Mouse (Mus musculus) embryonic facial prominence, embryonic 10.5 days (tissue): ENCODE data around the gene Car5b. TPM values are rescaled to one million over a fixed set of nuclear protein-coding genes. Genes with fewer than 3 reads are reported as not detected.

Experiments
- DNase-seq: peaks from one replicate; pipeline ENCODE4 v3.0.0-alpha.2; 2017; ENCODE audit warnings: low spot score
- H3K27ac ChIP-seq: fragments of 300-500 bp; sonication (generic); replicated peaks from 2 replicates; pipeline ENCODE4 v1.5.1; 2016; ENCODE audit warnings: mild to moderate bottlenecking
- H3K27me3 ChIP-seq: fragments of 300-500 bp; sonication (generic); replicated peaks from 2 replicates; pipeline ENCODE4 v1.6.1; 2016; ENCODE audit warnings: low read depth, mild to moderate bottlenecking; ENCODE audit not compliant: poor library complexity, severe bottlenecking
- H3K36me3 ChIP-seq: fragments of 300-500 bp; sonication (generic); replicated peaks from 2 replicates; pipeline ENCODE4 v1.6.1; 2016; ENCODE audit warnings: mild to moderate bottlenecking, moderate library complexity
- H3K4me1 ChIP-seq: fragments of 300-500 bp; sonication (generic); 2 replicates; pipeline ENCODE4 v1.6.1; 2016
- H3K4me3 ChIP-seq: fragments of 300-500 bp; sonication (generic); 2 replicates; pipeline ENCODE4 v1.5.1; 2016; ENCODE audit warnings: mild to moderate bottlenecking, moderate library complexity
- H3K9me3 ChIP-seq: fragments of 300-500 bp; sonication (generic); 2 replicates; pipeline ENCODE4 v1.6.1; 2016; ENCODE audit warnings: mild to moderate bottlenecking
- WGBS: fragments of 180-500 bp; shearing (Covaris S2); methylation state at CpG from one replicate; pipeline ENCODE4 v1.1.7; 2016; 5-methylcytosine and 5-hydroxymethylcytosine counted together
- polyA plus RNA-seq: library from polyadenylated mRNA; unstranded; fragments of >200 nt; fragmentation: Nextera tagmentation; extraction: Ambion mirVana; gene quantifications from 2 replicates; pipeline ENCODE4 v1.2.1, GENCODE M21; 2016

Gene Car5b
- 0.34 TPM in 2 replicates for polyA plus RNA-seq

GRCm38 (mm10) chrX:164027607-164028289, at the start of gene Car5b:
TSS of gene Car5b (minus strand) at chrX:164027997.
- H3K36me3 ChIP-seq = no peaks in the 10 kb centered on the region
- no peak within 1 kb of the TSS for H3K27ac ChIP-seq
- no peaks in the 10 kb centered on the region for H3K9me3 ChIP-seq
- DNase-seq = peak; percentile 90
- peaks cover 66% of the 10 kb centered on the region for H3K27me3 ChIP-seq
- H3K4me1 ChIP-seq = no peaks in the 10 kb centered on the region
- peak within 1 kb of the TSS; percentile 51 for H3K4me3 ChIP-seq
- WGBS = 16% methylated on average over 22 of the region's 22 CpGs

DNA sequence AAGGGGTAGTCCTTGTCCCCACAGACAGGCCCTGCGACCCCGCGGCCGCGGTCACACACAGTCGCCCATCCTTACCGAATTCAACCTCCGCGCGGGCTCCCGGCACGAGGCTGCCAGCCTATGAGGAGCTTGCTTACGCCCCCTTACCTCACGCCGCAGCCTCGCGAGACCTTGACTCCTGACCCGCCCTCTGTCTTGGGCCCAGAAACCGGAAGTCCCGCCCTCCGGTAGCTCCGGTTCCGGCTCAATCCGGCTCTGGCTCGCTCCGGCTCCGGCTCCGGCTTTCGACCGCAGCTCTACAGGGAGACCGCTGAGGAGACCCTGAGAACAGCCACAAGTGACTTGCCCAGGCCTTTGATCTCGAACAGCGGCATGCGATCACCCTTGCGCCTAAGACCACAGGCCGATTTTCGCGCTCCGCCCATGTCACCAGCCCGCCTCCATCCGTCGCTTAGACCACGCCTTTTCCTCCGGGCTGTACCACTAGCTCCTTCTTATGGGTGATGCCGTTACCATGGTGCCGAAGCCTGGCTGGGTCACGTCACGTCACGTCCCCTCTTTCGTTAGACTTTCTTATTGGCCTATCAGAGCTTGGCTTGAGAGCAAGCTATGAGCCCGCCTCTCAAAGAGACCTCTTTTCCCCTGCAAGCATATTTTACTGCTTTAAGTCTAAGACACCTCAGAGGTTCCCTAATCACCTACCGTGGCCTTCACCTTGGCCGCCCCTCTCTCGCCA, 48.4 kb upstream of the Car5b start, which contains the start of gene Siah1b:
TSS of gene Siah1b (minus strand) at position 454 of the 736 bp plus-strand sequence.
- Histone ChIP-seq H3K4me1 (peaks cover 5% of the 10 kb centered on the region; the same call in 1 of the 2 replicates), H3K27ac (peak within 1 kb of the TSS; percentile 94)

GRCm38 (mm10) chrX:164068968-164069367, 41.2 kb upstream of the Car5b start:
- 85% methylated on average over 4 of the region's 4 CpGs for WGBS
- Histone ChIP-seq H3K27me3 (peaks cover 38% of the 10 kb centered on the region), H3K9me3 (no peaks in the 10 kb centered on the region)

More for the DNA sequence above, 48.4 kb upstream of the Car5b start, which contains the start of gene Siah1b:
- peak; percentile 91 for DNase-seq
- 0 out of 2 replicates have a peak, but pooled peaks cover 2% of the 10 kb centered on the region for H3K9me3 ChIP-seq
- H3K36me3 ChIP-seq = peaks cover 28% of the 10 kb centered on the region
- H3K4me3 ChIP-seq = peak within 1 kb of the TSS; percentile 68
- peaks cover 59% of the 10 kb centered on the region for H3K27me3 ChIP-seq
- WGBS = 25% methylated on average over 54 of the region's 54 CpGs

GRCm38 (mm10) chrX:164066185-164066584, 38.4 kb upstream of the Car5b start:
- H3K4me1 ChIP-seq = no peaks in the 10 kb centered on the region
- peaks cover 3% of the 10 kb centered on the region for H3K36me3 ChIP-seq
- peak; percentile 63 for DNase-seq
- H3K9me3 ChIP-seq = no peaks in the 10 kb centered on the region
- H3K4me3 ChIP-seq = no peak overlapping the region
- no peak overlapping the region for H3K27ac ChIP-seq
- WGBS = 12% methylated on average over 2 of the region's 2 CpGs
- peaks cover 54% of the 10 kb centered on the region for H3K27me3 ChIP-seq

More at GRCm38 (mm10) chrX:164068968-164069367, 41.2 kb upstream of the Car5b start:
- Histone ChIP-seq H3K4me1 (no peaks in the 10 kb centered on the region), H3K27ac (no peak overlapping the region), H3K4me3 (no peak overlapping the region), H3K36me3 (peaks cover 28% of the 10 kb centered on the region)
- DNase-seq = no peak

DNA sequence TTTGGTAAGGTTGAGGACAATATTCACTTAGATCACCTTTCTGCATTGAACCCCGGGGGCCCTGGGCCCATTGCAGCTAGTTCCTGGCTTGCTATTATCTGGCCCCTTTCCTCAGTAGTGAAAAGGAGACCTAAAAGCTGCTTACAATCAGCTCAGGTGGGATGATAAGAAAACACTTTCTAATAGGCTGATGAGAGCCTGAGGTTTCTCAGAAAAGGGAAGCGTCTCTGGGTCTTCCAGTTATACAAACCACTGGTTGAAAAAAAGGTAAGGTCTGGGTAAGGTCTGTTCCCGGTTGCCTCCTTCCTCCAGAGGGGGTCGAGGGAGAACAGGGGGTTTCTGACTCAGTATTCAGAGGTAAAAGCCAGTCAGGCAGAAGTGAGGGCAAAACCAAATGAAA, 31.3 kb upstream of the Car5b start:
- Histone ChIP-seq H3K27me3 (peaks cover 92% of the 10 kb centered on the region), H3K27ac (no peak overlapping the region), H3K4me1 (no peaks in the 10 kb centered on the region; the same call in 1 of the 2 replicates), H3K36me3 (no peaks in the 10 kb centered on the region), H3K9me3 (no peaks in the 10 kb centered on the region), H3K4me3 (no peak overlapping the region)
- 70% methylated on average over 4 of the region's 4 CpGs for WGBS
- no peak for DNase-seq

- Histone ChIP-seq H3K4me3 (no peak overlapping the region), H3K4me1 (no peaks in the 10 kb centered on the region; the same call in 1 of the 2 replicates), H3K27ac (no peak overlapping the region), H3K9me3 (no peaks in the 10 kb centered on the region), H3K36me3 (no peaks in the 10 kb centered on the region), H3K27me3 (peaks cover 92% of the 10 kb centered on the region)
- WGBS = 85% methylated on average over 3 of the region's 3 CpGs
- no peak for DNase-seq
These were observed 30.7 kb upstream of the Car5b start for GRCm38 (mm10) chrX:164058523-164058922.

DNA sequence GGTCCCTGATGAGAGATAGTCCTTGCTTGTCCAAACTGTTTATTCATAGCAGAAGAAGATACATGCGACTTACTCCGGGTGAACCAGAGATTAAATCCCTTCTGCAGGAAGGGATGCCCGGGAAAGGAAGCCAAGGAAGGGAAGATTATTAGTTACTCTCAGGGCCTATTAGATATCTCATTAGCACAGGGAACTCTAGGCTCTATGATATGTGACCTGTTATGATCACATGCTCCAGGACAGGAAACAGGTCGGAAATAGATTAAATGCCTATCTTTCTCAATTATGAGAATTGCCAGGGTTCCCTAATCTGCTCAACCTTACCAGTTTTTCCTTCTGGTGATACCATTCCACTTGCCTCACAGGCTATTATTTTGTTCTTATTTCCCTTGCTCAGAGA, 27.9 kb upstream of the Car5b start:
- no peaks in the 10 kb centered on the region for H3K36me3 ChIP-seq
- no peak overlapping the region for H3K4me3 ChIP-seq
- DNase-seq = no peak
- H3K4me1 ChIP-seq = no peaks in the 10 kb centered on the region; the same call in 1 of the 2 replicates
- H3K9me3 ChIP-seq = no peaks in the 10 kb centered on the region
- 87% methylated on average over 4 of the region's 4 CpGs for WGBS
- peaks cover 67% of the 10 kb centered on the region for H3K27me3 ChIP-seq
- H3K27ac ChIP-seq = no peak overlapping the region

DNA sequence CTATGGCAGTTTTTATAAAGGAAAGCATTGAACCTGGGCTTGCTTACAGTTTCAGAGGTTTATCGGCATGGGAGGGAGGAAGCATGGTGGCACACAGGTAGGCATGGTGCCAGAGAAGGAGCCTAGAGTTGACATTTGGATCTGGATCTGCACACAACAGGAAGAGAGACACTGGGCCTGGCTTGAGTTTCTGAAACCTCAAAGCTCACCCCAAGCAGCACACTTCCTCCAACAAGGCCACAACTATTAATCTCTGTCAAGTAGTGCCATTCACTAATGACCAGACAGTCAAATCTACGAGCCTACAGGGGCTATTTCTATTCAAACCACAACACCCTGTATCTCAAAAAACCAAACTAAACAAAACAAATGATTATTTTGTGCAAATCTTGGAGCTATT, 18.9 kb upstream of the Car5b start:
- Histone ChIP-seq H3K4me3 (no peak overlapping the region), H3K27me3 (peaks cover 54% of the 10 kb centered on the region)
- WGBS = 83% methylated on average over 2 of the region's 2 CpGs

GRCm38 (mm10) chrX:164042069-164042468, 14.3 kb upstream of the Car5b start:
- H3K4me3 ChIP-seq = no peak overlapping the region
- DNase-seq = no peak
- H3K27ac ChIP-seq = no peak overlapping the region
- 67% methylated on average over 13 of the region's 13 CpGs for WGBS
- H3K9me3 ChIP-seq = no peaks in the 10 kb centered on the region
- no peaks in the 10 kb centered on the region for H3K4me1 ChIP-seq
- peaks cover 83% of the 10 kb centered on the region for H3K27me3 ChIP-seq
- no peaks in the 10 kb centered on the region for H3K36me3 ChIP-seq

More for the DNA sequence above, 18.9 kb upstream of the Car5b start:
- Histone ChIP-seq H3K27ac (no peak overlapping the region), H3K36me3 (no peaks in the 10 kb centered on the region), H3K4me1 (no peaks in the 10 kb centered on the region), H3K9me3 (no peaks in the 10 kb centered on the region)
- no peak for DNase-seq

- H3K4me3 ChIP-seq = no peak overlapping the region
- no peaks in the 10 kb centered on the region for H3K4me1 ChIP-seq
- H3K27ac ChIP-seq = no peak overlapping the region
- peaks cover 77% of the 10 kb centered on the region for H3K27me3 ChIP-seq
- H3K36me3 ChIP-seq = no peaks in the 10 kb centered on the region
- no peaks in the 10 kb centered on the region for H3K9me3 ChIP-seq
- DNase-seq = no peak
- WGBS = 43% methylated on average over 2 of the region's 2 CpGs
These were observed 11.1 kb upstream of the Car5b start for GRCm38 (mm10) chrX:164038882-164039281.

GRCm38 (mm10) chrX:164035931-164036330, 8.1 kb upstream of the Car5b start:
- Histone ChIP-seq H3K27me3 (peaks cover 76% of the 10 kb centered on the region), H3K27ac (no peak overlapping the region), H3K4me1 (no peaks in the 10 kb centered on the region), H3K36me3 (no peaks in the 10 kb centered on the region), H3K9me3 (no peaks in the 10 kb centered on the region), H3K4me3 (no peak overlapping the region)
- DNase-seq = no peak
- 89% methylated on average over 7 of the region's 7 CpGs for WGBS

- 88% methylated on average over 2 of the region's 2 CpGs for WGBS
- peaks cover 74% of the 10 kb centered on the region for H3K27me3 ChIP-seq
- no peaks in the 10 kb centered on the region for H3K4me1 ChIP-seq
These were observed 7.6 kb upstream of the Car5b start for GRCm38 (mm10) chrX:164035401-164035800.

More at GRCm38 (mm10) chrX:164035401-164035800, 7.6 kb upstream of the Car5b start:
- Histone ChIP-seq H3K36me3 (no peaks in the 10 kb centered on the region), H3K4me3 (no peak overlapping the region), H3K9me3 (no peaks in the 10 kb centered on the region), H3K27ac (no peak overlapping the region)
- no peak for DNase-seq
